Mouse (Mus musculus): ENCODE measurements around the gene Aig1. TPM values are rescaled to one million over a fixed set of nuclear protein-coding genes. Genes with fewer than 3 reads are reported as not detected.

Aig1 gene
- polyA plus RNA-seq, 1 experiment, result 12.0 TPM

DNA sequence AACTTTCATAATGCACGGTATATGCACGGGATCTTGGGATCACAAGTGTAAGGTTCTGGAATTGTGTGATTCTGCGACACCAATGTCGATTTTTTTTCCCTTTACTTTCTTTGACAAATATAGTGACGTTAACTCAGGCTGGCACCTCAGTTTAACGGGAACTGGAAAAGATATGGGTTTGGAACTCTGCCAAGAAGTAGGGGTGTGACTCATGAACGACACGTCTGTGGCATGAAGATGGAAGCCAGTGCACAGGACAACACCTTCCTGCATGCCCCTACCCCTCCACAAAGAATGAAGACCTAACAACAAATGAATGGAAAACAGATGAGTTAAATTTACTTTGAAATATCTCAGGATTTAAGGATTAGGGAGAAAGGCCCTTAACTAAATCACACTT is 76.0 kb downstream of the Aig1 start:
- Histone ChIP-seq H3K36me3 (ENCODE audit: control insufficient read depth, insufficient read depth, low read length, poor library complexity, severe bottlenecking) (no peaks in the 10 kb centered on the region), H3K27ac (ENCODE audit: insufficient read depth, low read length) (no peak overlapping the region), H3K9me3 (replicated peaks; ENCODE audit: control insufficient read depth, insufficient read depth, low read length, poor library complexity, severe bottlenecking) (no peaks in the 10 kb centered on the region), H3K4me1 (ENCODE audit: control insufficient read depth, insufficient read depth, low read length) (no peaks in the 10 kb centered on the region), H3K27me3 (ENCODE audit: control insufficient read depth, insufficient read depth, low read length, poor library complexity, severe bottlenecking) (no peaks in the 10 kb centered on the region), H3K4me3 (ENCODE audit: low read depth, low read length) (no peak overlapping the region), H3K9ac (ENCODE audit: low read depth, poor library complexity, severe bottlenecking) (no peak overlapping the region)
- no peak for TF ChIP-seq EP300 (IDR thresholded peaks at IDR 0.05; ENCODE audit: insufficient read depth, low read depth, low read length)
- no peak for TF ChIP-seq CTCF (IDR thresholded peaks at IDR 0.05; ENCODE audit: low read depth, low read length)
- no peak for TF ChIP-seq POLR2A (IDR thresholded peaks at IDR 0.05; ENCODE audit: insufficient read depth, low read length)

DNA sequence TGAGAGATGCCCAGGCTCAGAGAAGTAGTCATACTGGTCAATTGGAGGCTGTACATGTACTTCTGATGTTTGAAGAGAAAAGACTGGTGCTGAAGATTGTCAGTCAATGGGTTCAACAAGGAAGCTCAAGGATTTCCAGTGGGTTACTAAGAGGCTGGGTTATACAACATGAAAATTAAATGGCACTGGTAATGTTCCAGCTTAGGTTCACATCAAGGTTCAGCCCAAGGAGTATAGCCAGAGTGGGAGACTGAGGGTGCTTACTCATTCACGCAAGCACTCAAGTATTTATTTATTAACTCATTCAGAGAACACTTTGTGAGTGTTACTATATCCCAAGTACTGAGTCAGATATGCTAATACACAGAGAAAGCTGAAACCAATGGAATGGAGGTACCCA is 79.2 kb downstream of the Aig1 start:
- Histone ChIP-seq H3K4me3 (ENCODE audit: low read depth, low read length) (no peak overlapping the region), H3K4me1 (ENCODE audit: control insufficient read depth, insufficient read depth, low read length) (no peaks in the 10 kb centered on the region), H3K27me3 (ENCODE audit: control insufficient read depth, insufficient read depth, low read length, poor library complexity, severe bottlenecking) (no peaks in the 10 kb centered on the region), H3K27ac (ENCODE audit: insufficient read depth, low read length) (no peak overlapping the region), H3K9ac (ENCODE audit: low read depth, poor library complexity, severe bottlenecking) (no peak overlapping the region), H3K9me3 (replicated peaks; ENCODE audit: control insufficient read depth, insufficient read depth, low read length, poor library complexity, severe bottlenecking) (peaks cover 2% of the 10 kb centered on the region; the same call in 1 of the 2 replicates), H3K36me3 (ENCODE audit: control insufficient read depth, insufficient read depth, low read length, poor library complexity, severe bottlenecking) (no peaks in the 10 kb centered on the region)
- TF ChIP-seq EP300 (IDR thresholded peaks at IDR 0.05; ENCODE audit: insufficient read depth, low read depth, low read length), result no peak
- TF ChIP-seq POLR2A (IDR thresholded peaks at IDR 0.05; ENCODE audit: insufficient read depth, low read length), result no peak
- TF ChIP-seq CTCF (IDR thresholded peaks at IDR 0.05; ENCODE audit: low read depth, low read length), result no peak

DNA sequence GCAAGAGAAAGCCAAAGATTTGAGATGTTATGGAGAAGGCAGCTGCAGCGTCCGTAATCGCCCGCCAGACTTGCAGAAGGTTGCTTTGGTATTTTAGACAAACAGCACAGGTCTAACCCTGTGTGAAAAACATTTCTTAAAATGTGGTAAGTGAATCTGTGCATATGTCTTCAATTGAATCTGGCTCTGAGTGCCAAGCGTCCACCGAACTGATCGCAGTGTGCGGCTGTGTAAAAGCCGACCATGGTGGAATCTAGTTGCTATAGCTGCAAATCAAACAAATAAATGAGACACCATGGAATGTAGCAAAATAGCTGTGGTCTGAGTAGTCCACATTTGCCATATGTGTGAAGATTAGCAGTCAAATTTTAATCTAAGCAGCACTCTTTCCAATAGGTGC is 80.7 kb downstream of the Aig1 start:
- no peak overlapping the region for H3K4me3 ChIP-seq (ENCODE audit: low read depth, low read length)
- no peak overlapping the region for H3K27ac ChIP-seq (ENCODE audit: insufficient read depth, low read length)
- H3K9ac ChIP-seq (ENCODE audit: low read depth, poor library complexity, severe bottlenecking), result no peak overlapping the region
- H3K36me3 ChIP-seq (ENCODE audit: control insufficient read depth, insufficient read depth, low read length, poor library complexity, severe bottlenecking), result no peaks in the 10 kb centered on the region
- peaks cover 2% of the 10 kb centered on the region; the same call in 1 of the 2 replicates for H3K9me3 ChIP-seq (replicated peaks; ENCODE audit: control insufficient read depth, insufficient read depth, low read length, poor library complexity, severe bottlenecking)
- H3K4me1 ChIP-seq (ENCODE audit: control insufficient read depth, insufficient read depth, low read length), result no peaks in the 10 kb centered on the region
- no peaks in the 10 kb centered on the region for H3K27me3 ChIP-seq (ENCODE audit: control insufficient read depth, insufficient read depth, low read length, poor library complexity, severe bottlenecking)
- TF ChIP-seq CTCF (IDR thresholded peaks at IDR 0.05; ENCODE audit: low read depth, low read length) (no peak), POLR2A (IDR thresholded peaks at IDR 0.05; ENCODE audit: insufficient read depth, low read length) (no peak)

DNA sequence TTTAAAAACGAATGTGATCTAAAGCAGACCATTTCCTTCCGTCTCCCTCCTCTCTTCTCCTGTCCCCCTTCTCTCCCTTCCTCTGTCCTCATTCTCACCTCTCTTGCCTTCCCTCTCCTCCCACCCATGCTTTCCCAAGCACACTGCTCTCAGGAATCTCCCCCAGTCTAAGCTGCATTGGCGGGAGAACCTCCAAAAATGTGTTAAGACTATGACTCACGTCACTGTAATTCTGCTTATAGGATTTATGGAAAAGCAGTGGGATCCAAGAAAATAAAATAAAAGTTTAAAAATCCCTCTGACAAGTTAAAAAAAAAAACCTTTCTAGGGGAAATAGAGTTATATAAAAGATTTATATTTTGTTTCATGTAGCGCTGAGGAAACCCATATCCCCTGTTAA is 86.0 kb downstream of the Aig1 start:
- TF ChIP-seq CTCF (IDR thresholded peaks at IDR 0.05; ENCODE audit: low read depth, low read length) (no peak), POLR2A (IDR thresholded peaks at IDR 0.05; ENCODE audit: insufficient read depth, low read length) (no peak), EP300 (IDR thresholded peaks at IDR 0.05; ENCODE audit: insufficient read depth, low read depth, low read length) (no peak)
- Histone ChIP-seq H3K9ac (ENCODE audit: low read depth, poor library complexity, severe bottlenecking) (no peak overlapping the region), H3K36me3 (ENCODE audit: control insufficient read depth, insufficient read depth, low read length, poor library complexity, severe bottlenecking) (no peaks in the 10 kb centered on the region), H3K27me3 (ENCODE audit: control insufficient read depth, insufficient read depth, low read length, poor library complexity, severe bottlenecking) (no peaks in the 10 kb centered on the region), H3K4me3 (ENCODE audit: low read depth, low read length) (no peak overlapping the region), H3K9me3 (replicated peaks; ENCODE audit: control insufficient read depth, insufficient read depth, low read length, poor library complexity, severe bottlenecking) (peaks cover 2% of the 10 kb centered on the region; the same call in 1 of the 2 replicates), H3K4me1 (ENCODE audit: control insufficient read depth, insufficient read depth, low read length) (no peaks in the 10 kb centered on the region), H3K27ac (ENCODE audit: insufficient read depth, low read length) (no peak overlapping the region)

DNA sequence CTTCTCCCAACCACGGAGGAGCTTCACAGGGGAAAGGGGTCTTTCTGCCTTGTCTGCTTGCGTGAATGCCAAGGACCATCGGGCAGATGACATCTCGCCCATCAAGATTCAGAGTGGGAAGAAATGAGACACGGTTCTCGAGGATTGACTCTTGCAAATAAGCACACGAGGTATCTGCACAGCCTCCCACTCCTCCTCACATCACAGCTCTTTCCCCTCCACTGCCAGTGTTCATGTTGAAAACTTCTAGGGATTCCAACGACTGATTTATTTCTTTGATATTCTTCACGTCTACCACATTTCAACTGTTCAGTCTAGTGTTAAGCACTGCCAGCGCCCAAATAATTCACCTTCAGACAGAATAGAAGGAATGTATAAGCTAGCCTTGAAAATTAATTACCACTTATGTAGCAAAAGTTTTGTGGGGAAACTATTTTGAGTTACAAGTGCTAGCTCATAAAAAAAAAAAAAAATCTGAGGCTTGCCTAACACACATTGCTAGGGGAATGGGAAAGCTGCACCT is 86.5 kb downstream of the Aig1 start:
- no peak overlapping the region for H3K27ac ChIP-seq (ENCODE audit: insufficient read depth, low read length)

DNA sequence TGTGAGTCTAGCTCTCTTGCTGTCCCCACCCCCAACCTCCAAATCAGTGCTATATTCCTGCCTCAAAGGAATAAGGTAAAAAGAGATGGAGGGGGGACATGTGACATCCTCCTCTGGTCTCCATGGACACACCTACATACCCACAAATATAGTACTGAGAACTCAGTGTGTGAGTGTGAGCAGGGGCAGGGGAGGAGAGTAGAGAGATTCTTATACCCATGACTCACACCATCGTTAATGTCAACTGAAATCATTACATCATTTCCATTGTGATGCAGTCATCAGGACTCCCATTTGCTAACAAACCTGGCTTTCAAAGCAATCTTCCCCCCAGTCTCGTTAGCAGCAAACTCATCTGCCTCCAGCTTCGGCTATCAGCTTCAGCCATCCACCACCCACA is 92.8 kb downstream of the Aig1 start:
- no peak overlapping the region for H3K9ac ChIP-seq (ENCODE audit: low read depth, poor library complexity, severe bottlenecking)
- no peaks in the 10 kb centered on the region for H3K9me3 ChIP-seq (replicated peaks; ENCODE audit: control insufficient read depth, insufficient read depth, low read length, poor library complexity, severe bottlenecking)
- TF ChIP-seq EP300 (IDR thresholded peaks at IDR 0.05; ENCODE audit: insufficient read depth, low read depth, low read length) (no peak), POLR2A (IDR thresholded peaks at IDR 0.05; ENCODE audit: insufficient read depth, low read length) (no peak), CTCF (IDR thresholded peaks at IDR 0.05; ENCODE audit: low read depth, low read length) (no peak)
- no peaks in the 10 kb centered on the region for H3K4me1 ChIP-seq (ENCODE audit: control insufficient read depth, insufficient read depth, low read length)
- no peaks in the 10 kb centered on the region for H3K36me3 ChIP-seq (ENCODE audit: control insufficient read depth, insufficient read depth, low read length, poor library complexity, severe bottlenecking)
- H3K27me3 ChIP-seq (ENCODE audit: control insufficient read depth, insufficient read depth, low read length, poor library complexity, severe bottlenecking), result no peaks in the 10 kb centered on the region
- no peak overlapping the region for H3K27ac ChIP-seq (ENCODE audit: insufficient read depth, low read length)
- H3K4me3 ChIP-seq (ENCODE audit: low read depth, low read length), result no peak overlapping the region

More for the DNA sequence above, 86.5 kb downstream of the Aig1 start:
- Histone ChIP-seq H3K27me3 (ENCODE audit: control insufficient read depth, insufficient read depth, low read length, poor library complexity, severe bottlenecking) (no peaks in the 10 kb centered on the region), H3K9me3 (replicated peaks; ENCODE audit: control insufficient read depth, insufficient read depth, low read length, poor library complexity, severe bottlenecking) (peaks cover 2% of the 10 kb centered on the region; the same call in 1 of the 2 replicates), H3K4me3 (ENCODE audit: low read depth, low read length) (no peak overlapping the region), H3K36me3 (ENCODE audit: control insufficient read depth, insufficient read depth, low read length, poor library complexity, severe bottlenecking) (no peaks in the 10 kb centered on the region), H3K4me1 (ENCODE audit: control insufficient read depth, insufficient read depth, low read length) (no peaks in the 10 kb centered on the region), H3K9ac (ENCODE audit: low read depth, poor library complexity, severe bottlenecking) (no peak overlapping the region)
- no peak for TF ChIP-seq POLR2A (IDR thresholded peaks at IDR 0.05; ENCODE audit: insufficient read depth, low read length)
- no peak for TF ChIP-seq EP300 (IDR thresholded peaks at IDR 0.05; ENCODE audit: insufficient read depth, low read depth, low read length)
- no peak for TF ChIP-seq CTCF (IDR thresholded peaks at IDR 0.05; ENCODE audit: low read depth, low read length)
